Mouse (Mus musculus) cerebellum, adult (tissue): Measurements from ENCODE around the gene A3galt2.

Source experiments
- ATAC-seq: cut with Nextera tagmentation; 2 replicates; pipeline ENCODE4 v1.9.2; 2017; ENCODE audit warnings: mild to moderate bottlenecking, moderate library complexity, mixed read lengths; ENCODE audit not compliant: insufficient number of reproducible peaks, low FRiP score, low TSS enrichment

Gene A3galt2

DNA sequence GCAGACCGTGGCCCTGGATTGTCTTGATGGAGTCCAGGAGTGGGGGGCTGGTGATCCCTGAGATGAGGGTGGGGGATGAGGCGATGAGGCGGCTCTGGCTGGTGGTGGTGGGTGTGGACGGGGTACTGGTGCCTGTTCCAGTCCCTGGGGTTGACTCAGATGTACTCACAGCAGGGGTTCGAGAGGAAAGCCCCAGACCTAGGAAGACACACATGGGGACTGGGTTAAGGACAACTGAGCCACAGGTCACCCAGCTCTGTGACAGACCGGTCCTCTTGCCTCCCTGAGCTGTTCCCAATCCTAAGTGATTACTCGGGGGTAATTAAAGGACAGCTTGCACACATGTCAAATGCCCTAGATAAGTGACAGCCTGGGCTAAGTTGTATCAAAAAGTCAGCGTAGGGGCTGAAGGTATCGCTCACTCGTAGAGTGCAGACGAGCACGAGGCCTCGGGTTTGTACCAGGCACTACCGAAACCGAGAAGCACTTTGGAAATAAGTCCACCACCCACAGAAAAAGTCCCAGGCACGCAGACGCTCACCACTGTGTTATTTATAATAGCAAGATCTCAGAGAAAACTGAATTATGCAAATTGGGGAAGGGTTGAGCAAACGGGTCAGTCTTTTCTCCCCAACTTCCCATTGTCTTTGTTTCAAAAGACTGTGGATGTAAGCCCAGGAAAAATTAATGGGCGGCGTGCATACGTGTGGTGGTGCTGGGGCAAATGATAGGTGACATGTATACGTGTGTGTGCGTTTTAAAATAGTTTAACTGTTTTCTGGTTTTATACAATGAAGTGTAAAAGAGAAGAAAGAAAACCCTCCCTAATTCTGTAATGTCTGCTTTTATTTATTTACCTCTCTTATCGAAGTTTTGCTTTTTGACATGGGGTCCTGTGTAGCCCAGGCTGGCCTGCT is 32.1 kb downstream of the A3galt2 start:
- ATAC-seq: no peak

DNA sequence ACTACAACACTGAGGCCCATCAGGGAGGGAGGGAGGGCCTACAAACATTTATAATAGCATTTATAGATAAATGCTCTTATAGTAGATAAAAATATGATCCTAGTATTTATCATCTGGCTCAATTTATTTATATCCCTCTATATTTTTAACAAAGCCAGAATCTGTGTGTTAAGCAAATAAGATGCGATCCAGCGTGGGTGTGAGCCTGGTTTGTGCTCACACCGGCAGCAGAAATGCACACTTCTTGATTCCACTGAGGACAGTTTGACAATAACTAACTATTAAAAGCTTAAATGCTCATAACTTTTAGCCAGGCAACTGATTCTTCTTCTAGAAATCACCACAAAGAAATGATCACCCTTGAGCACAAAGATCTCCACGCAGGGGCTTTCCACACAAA is 32.9 kb downstream of the A3galt2 start:
- no peak for ATAC-seq

DNA sequence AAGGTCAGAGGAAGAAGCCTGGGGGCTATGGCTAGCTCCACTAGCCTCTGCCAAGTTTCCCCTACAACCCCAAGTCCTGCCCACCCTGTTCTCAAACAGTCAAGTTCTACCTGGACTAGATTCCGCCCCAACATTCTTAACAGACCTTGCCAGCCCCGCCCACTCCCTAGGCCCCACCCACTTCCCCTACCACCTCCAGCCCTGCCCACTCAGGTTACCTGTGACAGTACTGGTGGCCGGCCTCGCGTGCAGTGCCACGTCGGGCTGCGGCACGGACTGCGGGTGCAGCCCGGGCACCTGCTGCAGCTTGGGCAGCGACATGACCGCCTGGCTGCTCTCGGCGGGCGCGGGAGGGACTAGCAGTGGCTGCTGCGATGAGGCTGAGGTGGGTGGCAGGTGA is 34.5 kb downstream of the A3galt2 start:
- no peak for ATAC-seq

DNA sequence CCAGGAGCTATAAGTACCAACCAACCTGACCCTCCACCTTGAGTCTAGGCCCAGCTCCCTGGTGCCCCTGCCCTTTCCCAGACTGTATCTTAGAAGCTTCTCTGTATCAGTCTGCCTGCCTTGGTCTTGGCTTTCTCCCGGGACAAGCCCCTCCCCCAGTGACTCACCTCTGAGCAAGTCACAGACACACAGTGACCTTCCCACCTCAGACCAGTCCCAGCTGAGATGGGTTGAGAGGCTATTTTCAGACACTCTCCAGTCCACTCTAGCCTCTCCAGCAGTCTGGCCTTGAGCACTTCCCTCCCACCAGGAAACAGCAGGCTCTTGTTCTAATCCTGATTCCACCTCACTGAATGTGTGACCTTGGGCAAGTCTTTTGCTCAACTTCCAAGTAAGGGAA is 38.5 kb downstream of the A3galt2 start:
- ATAC-seq: no peak

DNA sequence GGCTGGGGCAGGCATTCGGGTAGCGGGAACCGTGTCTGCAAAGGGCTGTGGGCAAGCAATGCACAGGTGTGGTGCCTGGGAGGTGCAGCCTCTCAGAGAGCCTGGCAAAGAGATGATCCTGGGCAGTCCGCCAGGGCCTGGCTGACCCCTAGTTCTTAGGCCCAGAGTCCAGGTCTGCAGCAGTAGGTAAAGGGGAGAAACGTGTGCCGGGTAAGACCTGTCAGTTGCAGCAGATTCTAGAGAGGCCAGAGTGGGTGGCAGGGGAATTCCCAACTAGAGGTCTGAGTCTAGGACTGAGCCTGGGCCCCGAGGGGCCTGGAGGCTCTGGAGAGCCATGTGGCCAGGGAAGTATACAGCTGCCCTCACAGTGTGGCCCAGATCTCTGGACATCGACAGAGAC is 39.0 kb downstream of the A3galt2 start:
- ATAC-seq: no peak

DNA sequence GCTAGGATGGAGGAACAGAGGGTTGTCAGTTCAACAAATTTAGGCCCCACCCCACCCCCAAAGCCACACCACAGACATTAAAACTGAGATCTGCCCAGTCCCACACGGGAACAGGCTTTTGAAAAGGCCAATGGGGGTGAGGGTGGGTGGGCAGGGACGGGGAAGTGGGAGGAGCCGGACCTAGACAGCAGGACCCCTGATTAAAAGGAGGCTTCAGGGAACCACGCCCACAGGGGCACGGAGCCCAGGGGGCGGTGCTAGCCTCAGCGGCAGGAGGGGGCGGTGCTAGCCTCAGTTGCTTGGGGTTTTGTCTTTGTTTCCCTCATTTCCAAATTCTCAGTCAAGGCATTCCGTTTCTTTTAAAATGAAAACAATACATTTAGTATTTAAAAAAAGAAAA is 40.4 kb downstream of the A3galt2 start:
- no peak for ATAC-seq

DNA sequence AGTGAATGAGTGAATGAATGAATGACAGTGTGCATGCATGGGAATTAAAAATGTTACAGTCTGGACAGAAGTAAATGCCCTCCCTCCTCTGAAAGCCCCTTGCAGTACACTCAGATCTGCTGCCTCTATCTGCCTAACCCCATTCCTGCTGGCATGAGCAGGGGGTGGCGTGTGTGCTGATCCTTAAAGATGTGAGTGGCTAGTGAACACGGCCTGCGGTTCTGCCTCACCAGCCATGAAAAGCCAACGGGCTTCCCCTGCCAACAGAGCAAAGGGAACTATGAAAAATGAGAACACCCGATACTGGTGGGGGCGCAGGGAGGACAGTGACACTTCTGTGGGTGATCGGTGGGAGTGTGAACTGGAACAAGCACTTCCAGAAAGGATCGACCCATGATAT is 41.6 kb downstream of the A3galt2 start:
- no peak for ATAC-seq

DNA sequence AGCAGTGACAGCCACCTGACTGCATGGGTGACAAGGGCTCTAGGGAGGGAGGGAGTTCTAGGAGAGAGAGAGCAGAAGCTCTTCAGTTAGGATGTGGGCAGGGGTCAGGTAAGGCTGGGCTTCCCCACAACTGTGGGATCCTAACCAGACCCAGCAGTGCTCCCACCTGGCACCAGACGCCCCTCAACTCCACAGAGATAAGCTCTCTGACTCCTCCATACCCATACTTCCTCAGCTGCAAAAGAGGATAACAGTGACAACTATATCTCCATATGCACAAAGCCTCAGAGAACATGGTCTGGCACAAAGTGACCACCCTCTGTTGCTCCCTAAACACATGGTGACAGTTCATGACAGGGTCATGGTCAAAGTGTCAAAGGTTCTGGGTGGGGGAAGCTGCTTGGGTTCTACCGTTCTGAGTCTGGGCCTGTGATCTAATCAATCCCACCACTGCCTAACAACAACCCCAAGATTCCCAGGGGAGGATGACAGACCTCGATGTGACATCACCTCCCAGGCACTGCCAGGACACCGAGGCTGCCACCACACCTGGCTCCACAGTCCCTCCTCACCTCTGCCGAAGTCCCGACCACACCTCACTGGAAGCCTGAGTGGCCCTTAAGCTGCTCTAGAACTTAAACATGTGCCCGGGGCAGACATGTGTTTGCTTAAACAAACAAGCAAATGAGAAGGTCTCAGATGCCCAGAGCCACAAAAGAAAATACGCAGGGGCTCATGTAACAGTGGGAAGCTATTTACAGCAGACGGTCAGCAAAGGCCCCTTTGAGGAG is 46.7 kb downstream of the A3galt2 start:
- ATAC-seq: no peak

DNA sequence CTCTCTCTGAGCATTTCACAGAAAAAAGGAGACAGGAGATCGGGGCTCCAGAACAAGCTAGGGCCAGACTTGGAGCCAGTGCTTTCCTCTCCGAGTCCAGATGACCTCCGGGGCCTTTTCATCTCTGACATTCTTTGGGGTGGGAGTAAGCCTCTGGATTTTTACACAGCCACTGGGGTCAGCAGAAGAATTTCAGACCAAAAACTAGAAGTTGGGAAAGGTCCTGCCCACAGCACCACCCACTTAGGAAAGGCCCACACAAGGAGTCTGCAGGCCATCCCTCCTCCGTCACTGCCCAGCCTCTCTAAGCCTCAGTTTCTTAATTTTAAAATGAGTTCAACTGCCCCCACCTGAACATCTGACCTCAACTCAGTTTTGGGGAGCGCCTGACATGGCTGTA is 48.4 kb downstream of the A3galt2 start:
- no peak for ATAC-seq

DNA sequence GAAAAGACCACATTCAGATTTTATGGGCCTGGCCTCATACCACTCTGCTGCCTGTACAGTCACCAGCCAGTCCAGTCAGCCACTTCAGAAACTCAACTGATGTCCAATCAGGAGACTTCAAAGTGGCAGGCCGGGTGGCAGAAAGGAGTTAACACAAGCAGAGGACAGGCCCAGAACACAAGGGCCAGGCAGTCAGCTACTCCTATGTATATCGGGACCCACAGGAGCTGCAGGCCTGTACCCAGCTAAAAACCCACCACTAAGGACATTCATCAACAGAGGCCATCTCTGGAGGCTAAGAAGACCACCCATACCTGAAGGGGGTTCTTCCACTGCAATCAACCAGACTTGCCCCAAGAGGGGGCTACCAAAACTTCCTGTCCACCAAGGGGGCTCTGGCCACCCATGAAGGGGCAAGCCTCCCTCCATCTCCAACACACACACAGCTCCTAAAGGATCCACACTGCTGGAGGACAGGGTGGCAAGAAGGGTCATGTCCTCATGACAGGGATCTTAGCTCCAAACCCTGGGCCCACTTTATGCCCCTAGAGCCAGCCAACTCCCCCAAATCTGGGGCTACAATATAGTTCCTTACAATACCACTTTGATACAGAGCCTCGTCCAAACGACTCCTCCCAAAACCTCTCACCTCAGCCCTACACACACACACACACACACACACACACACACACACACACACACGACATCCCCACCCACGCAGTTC is 49.4 kb downstream of the A3galt2 start:
- ATAC-seq: no peak

DNA sequence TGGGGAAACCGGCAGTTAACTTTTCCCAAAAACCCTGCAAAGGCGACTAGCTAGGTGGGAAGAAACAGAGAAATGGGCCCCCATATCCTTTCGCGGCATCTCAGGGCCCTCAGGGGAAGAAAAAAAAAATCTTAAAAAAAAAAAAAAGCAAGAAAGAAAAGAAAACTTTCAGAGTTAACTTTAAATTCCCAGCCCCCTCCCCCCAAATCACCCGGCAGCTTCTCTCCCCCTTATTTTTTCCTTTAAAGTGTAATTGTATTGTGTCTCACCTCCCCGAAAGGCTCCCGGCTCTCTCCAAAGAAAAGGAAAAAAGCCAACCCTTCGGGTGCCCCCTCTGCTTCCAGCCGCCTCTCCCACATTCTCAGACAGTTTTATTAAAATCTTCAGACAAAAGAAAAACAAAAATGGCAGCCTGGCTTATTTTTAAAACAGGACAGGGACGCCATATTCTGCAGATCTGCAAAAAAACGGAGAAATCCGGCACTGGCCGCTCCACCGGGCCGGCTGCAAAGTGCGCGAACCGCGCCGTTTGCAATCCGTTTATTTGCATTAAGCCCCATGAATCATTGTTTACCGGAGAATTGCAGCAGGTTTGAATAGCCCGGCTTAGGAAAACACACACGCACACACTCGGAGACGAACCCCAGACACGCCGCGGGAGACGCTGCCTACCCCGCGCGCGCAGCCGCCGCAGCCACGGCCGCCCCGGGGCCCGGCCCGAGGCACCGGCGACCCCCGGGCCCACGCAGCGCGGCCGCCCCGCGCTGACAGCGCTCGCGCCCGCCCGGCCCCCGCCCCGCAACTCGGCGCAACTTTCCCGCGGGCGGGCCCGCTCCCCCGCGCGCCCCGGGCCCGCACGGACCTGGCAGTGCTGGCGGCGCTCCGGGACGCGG is 50.2 kb downstream of the A3galt2 start:
- ATAC-seq: 0 out of 2 replicates have a peak, but pooled peaks have one; percentile 3

DNA sequence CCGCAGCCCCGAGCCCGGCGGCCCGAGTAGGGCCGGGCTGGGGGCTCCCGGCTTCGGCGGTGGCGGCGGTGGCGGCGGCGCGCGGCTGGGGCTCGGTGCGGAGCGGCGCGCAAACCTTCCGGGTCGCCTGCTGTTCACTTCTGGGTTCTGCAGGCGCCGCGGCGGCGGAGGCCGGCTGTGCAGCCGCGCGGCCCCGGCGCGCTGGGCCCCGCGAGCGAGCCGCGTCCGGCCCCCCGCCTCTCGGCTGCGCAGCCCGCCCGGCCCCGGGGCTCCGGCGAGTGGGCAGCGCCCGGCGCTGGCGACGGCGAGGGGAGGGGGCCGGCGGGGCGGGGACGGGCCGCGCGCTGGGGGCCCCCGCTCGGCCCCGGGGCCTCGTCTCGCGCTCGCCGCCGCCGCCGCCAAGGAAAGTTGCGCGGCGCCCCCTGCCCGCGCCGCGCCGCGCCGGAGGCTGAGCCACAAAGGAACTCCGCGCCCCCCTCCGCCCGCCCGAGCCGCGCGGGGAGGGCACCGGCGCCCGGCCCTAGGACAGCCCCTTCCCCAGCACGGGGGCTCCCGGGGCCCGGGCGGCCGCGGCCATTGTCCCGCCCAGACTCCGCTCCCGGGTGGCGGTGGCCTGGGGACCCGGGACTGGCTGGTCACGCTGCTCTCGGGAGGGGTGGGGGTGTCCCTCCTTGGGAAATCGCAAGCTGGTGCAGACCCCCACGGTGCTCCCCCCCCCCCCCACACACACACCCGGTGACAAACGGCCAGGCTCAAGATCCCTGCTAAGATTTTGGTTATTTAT is 51.1 kb downstream of the A3galt2 start, which contains the start of gene Zfp362:
Zfp362 (minus strand) TSS at position 3 of the 784 bp plus-strand sequence.
- peak; percentile 46; the same call in 1 of the 2 replicates for ATAC-seq

DNA sequence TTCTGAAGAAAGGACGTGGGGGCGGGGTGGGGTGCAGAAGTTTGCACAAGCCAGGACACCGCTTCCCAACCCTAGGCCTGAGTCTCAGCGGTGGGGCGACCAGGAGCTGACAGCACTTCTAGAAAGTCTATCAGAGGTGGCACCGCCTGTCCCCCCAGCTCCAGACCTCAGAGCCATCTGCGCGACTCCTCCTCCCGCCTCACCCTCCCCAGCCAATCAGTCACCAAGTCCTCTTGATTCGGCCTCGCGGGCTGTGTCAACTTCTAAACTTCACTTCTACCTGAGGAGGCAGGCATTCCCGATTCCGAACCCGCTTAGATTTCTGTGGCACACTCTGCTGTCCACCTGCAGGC is 51.6 kb downstream of the A3galt2 start:
- 0 out of 2 replicates have a peak, but pooled peaks have one; percentile 47 for ATAC-seq

DNA sequence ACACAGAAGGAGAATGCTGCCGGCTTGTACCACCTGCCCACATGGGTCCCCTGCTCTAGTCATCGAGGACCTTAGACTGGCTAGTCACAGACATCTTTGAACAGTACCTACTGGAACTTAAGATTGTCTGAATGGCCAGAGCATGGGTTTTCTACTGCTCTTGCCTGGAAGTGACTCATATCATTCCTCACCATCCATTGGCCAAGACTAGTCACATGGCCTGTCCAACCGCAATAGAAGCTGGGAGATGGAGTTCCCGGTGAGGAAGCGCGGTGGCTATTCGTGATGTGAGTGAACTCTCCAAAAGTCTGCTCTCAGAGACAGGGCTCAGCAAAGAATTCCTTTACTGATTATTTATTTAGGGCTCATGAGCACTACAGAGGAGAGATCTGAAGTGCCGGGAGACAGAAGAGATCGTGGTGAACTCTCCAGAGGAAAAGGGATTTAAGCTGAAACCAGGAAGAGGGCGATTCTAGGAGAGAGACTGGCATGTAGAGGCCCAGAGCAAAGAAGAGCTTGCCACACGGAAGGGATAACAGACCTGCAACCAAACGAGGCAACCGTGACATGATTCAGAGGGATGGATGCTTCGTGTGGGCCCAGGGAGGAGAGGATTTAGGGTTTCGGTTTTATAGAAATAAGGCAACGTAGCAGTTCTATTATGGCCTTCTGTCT is 56.4 kb downstream of the A3galt2 start:
- peak; percentile 88 for ATAC-seq

DNA sequence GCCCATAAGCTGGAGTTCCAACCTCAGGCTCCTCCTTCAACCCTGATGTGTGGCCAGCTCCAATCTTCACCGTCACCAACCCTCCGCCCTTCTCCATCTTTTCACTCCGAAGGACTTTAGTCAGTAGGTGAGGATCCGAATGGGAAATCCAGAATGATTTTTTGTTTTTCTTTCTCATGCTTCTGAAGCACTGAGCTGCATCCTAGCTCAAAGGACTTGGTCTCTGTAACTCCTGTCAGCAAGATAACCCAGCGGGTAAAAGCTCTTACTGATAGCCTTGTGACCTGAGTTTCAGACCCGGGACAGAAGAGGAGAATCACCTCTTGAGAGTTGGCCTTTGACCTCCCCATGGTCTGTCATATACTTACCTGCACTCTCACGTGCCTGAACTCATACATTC is 61.8 kb downstream of the A3galt2 start:
- no peak for ATAC-seq
